Mouse (Mus musculus) ES-Bruce4 (cell line): Measurements from ENCODE around the gene Pigz.

Experiments used
- CTCF ChIP-seq: IDR thresholded peaks from one replicate; pipeline ENCODE4 v1.8.1; 2011; ENCODE audit warnings: low read depth, low read length
- EP300 ChIP-seq: IDR thresholded peaks from 2 replicates; pipeline ENCODE4 v1.6.1; 2011; ENCODE audit warnings: low read depth, low read length; ENCODE audit not compliant: insufficient read depth
- POLR2A ChIP-seq: IDR thresholded peaks from one replicate; pipeline ENCODE4 v1.8.1; 2011; ENCODE audit warnings: low read length; ENCODE audit not compliant: insufficient read depth

GRCm38 (mm10) chr16:31947901-31948316, 14.3 kb downstream of the Pigz start:
- no peak for TF ChIP-seq CTCF
- no peak for TF ChIP-seq EP300
- no peak for TF ChIP-seq POLR2A
